Mouse (Mus musculus) pancreas, adult 10 weeks (tissue): ENCODE measurements around the gene 4930402K13Rik. TPM values are rescaled to one million over a fixed set of nuclear protein-coding genes. Genes with fewer than 3 reads are reported as not detected.

ENCODE experiments used
- polyA plus RNA-seq: library from polyadenylated mRNA; stranded (reverse); fragments of 350-450 nt; fragmentation: Illumina TruSeq; extraction: RNeasy Lipid Tissue Mini Kit (QIAGEN cat#74804); gene quantifications from one replicate; pipeline ENCODE4 v1.2.3, GENCODE M21; 2015; ENCODE audit warnings: low read depth, low replicate concordance; ENCODE audit not compliant: insufficient read depth

Gene 4930402K13Rik
- not detected for polyA plus RNA-seq

GRCm38 (mm10) chrX:9104262-9104661 lies at the start of gene 4930402K13Rik:
TSS of gene 4930402K13Rik (plus strand) at chrX:9104562.

GRCm38 (mm10) chrX:9062715-9063114 lies 41.6 kb upstream of the 4930402K13Rik start, which contains the start of gene Fthl17f:
TSS of gene Fthl17f (plus strand) at chrX:9063015.

Other genes starting within 250 kb of the 4930402K13Rik start
- gene Gm5751, start 230.3 kb upstream of the 4930402K13Rik start, polyA plus RNA-seq, result not detected
- gene B630019K06Rik, start 212.2 kb upstream of the 4930402K13Rik start, polyA plus RNA-seq, result 1.4 TPM
- not detected for gene Fthl17b, start 141.6 kb upstream of the 4930402K13Rik start, polyA plus RNA-seq
- gene Fthl17c, start 128.0 kb upstream of the 4930402K13Rik start, polyA plus RNA-seq, result not detected
- not detected for gene Fthl17d, start 117.8 kb upstream of the 4930402K13Rik start, polyA plus RNA-seq
- gene Fthl17e, start 71.1 kb upstream of the 4930402K13Rik start, polyA plus RNA-seq, result not detected
- gene Fthl17f, start 41.5 kb upstream of the 4930402K13Rik start, polyA plus RNA-seq, result not detected
- 0.46 TPM for gene Lancl3, start 95.3 kb downstream of the 4930402K13Rik start, polyA plus RNA-seq
- not detected for gene Gm14862, start 152.3 kb downstream of the 4930402K13Rik start, polyA plus RNA-seq
- 1.3 TPM for gene Xk, start 168.2 kb downstream of the 4930402K13Rik start, polyA plus RNA-seq
- not detected for gene H2al1m, start 179.2 kb downstream of the 4930402K13Rik start, polyA plus RNA-seq
- not detected for gene H2al1k, start 246.1 kb downstream of the 4930402K13Rik start, polyA plus RNA-seq